Mouse (Mus musculus) kidney, adult 2 months (tissue): ENCODE results near the gene Liph. TPM values are rescaled to one million over a fixed set of nuclear protein-coding genes. Genes with fewer than 3 reads are reported as not detected.
"Not testable (repeated sequence)": the region's sequence is repeated elsewhere in the genome, so short reads cannot be mapped to it uniquely, and the experiment has no call there.

Source experiments
- DNase-seq: peaks from one replicate; pipeline ENCODE4 v3.0.0; 2021
- H3K27ac ChIP-seq: fragments of 200-500 bp; 2 replicates; pipeline ENCODE4 v1.5.1; 2012; ENCODE audit warnings: low read depth, low read length, control low read depth, inconsistent platforms; ENCODE audit not compliant: insufficient read depth
- H3K27me3 ChIP-seq: fragments of 200-500 bp; replicated peaks from 2 replicates; pipeline ENCODE4 v1.6.1; 2012; ENCODE audit warnings: mild to moderate bottlenecking, moderate library complexity, low read length, inconsistent platforms; ENCODE audit not compliant: control insufficient read depth, insufficient read depth
- H3K36me3 ChIP-seq: fragments of 200-500 bp; 2 replicates; pipeline ENCODE4 v1.6.1; 2012; ENCODE audit warnings: mild to moderate bottlenecking, moderate library complexity, low read length, inconsistent platforms; ENCODE audit not compliant: control insufficient read depth, insufficient read depth
- H3K4me1 ChIP-seq: fragments of 200-500 bp; 2 replicates; pipeline ENCODE4 v1.6.1; 2011; ENCODE audit warnings: low read length; ENCODE audit not compliant: control insufficient read depth, insufficient read depth
- H3K4me3 ChIP-seq: fragments of 200-500 bp; 2 replicates; pipeline ENCODE4 v1.5.1; 2011; ENCODE audit warnings: mild to moderate bottlenecking, low read depth, low read length, control low read depth; ENCODE audit not compliant: insufficient read depth
- CTCF ChIP-seq: fragments of 200-500 bp; conservative IDR thresholded peaks from 2 replicates; pipeline ENCODE4 v1.5.1; 2011; ENCODE audit warnings: low read depth, mild to moderate bottlenecking, control low read depth, low read length, moderate library complexity, mixed read lengths; ENCODE audit not compliant: insufficient read depth, insufficient read length
- POLR2A ChIP-seq: fragments of 200-500 bp; IDR thresholded peaks from one replicate; pipeline ENCODE4 v1.6.1; 2011; ENCODE audit warnings: low read depth, low read length, control low read depth
- WGBS: fragments of 180-500 bp; shearing (Covaris S2); methylation state at CpG from one replicate; pipeline ENCODE4 v1.1.7; 2018; 5-methylcytosine and 5-hydroxymethylcytosine counted together
- polyA plus RNA-seq: library from polyadenylated mRNA; depleted of rRNA; stranded (reverse); fragments of >200 nt; gene quantifications from 2 replicates; pipeline ENCODE4 v1.2.3, GENCODE M21; 2012

Liph gene
- polyA plus RNA-seq, 1 experiment: 0.45 TPM

GRCm38 (mm10) chr16:21996881-21997641 is 1.6 kb upstream of the Liph start:
- DNase-seq: no peak
- H3K4me1 ChIP-seq: 0 out of 2 replicates have a peak, but pooled peaks cover 4% of the 10 kb centered on the region
- no peak overlapping the region for H3K27ac ChIP-seq
- TF ChIP-seq CTCF (no peak), POLR2A (no peak)
- H3K36me3 ChIP-seq: no peaks in the 10 kb centered on the region
- no peaks in the 10 kb centered on the region for H3K27me3 ChIP-seq
- 67% methylated on average over 5 of the region's 5 CpGs for WGBS
- no peak overlapping the region for H3K4me3 ChIP-seq

GRCm38 (mm10) chr16:21996402-21996801 is 939 bp upstream of the Liph start:
- H3K4me3 ChIP-seq: no peak overlapping the region
- WGBS: 53% methylated on average over 4 of the region's 4 CpGs
- TF ChIP-seq CTCF (no peak), POLR2A (no peak)
- no peak for DNase-seq
- no peak overlapping the region for H3K27ac ChIP-seq
- H3K36me3 ChIP-seq: no peaks in the 10 kb centered on the region
- H3K4me1 ChIP-seq: 0 out of 2 replicates have a peak, but pooled peaks cover 4% of the 10 kb centered on the region
- H3K27me3 ChIP-seq: no peaks in the 10 kb centered on the region

GRCm38 (mm10) chr16:21991774-21992173 is 3.7 kb downstream of the Liph start:
- TF ChIP-seq POLR2A (no peak), CTCF (no peak)
- 85% methylated on average over 2 of the region's 2 CpGs for WGBS
- Histone ChIP-seq H3K4me1 (0 out of 2 replicates have a peak, but pooled peaks cover 4% of the 10 kb centered on the region), H3K27ac (no peak overlapping the region), H3K27me3 (no peaks in the 10 kb centered on the region), H3K36me3 (no peaks in the 10 kb centered on the region), H3K4me3 (no peak overlapping the region)
- no peak for DNase-seq

- H3K27me3 ChIP-seq, H3K27ac ChIP-seq, H3K4me1 ChIP-seq, H3K36me3 ChIP-seq, DNase-seq, H3K4me3 ChIP-seq: not testable (repeated sequence)
Observed at GRCm38 (mm10) chr16:21990893-21991292, 4.6 kb downstream of the Liph start.

GRCm38 (mm10) chr16:21987956-21988355 is 7.5 kb downstream of the Liph start:
- TF ChIP-seq CTCF (no peak), POLR2A (no peak)
- H3K27me3 ChIP-seq: no peaks in the 10 kb centered on the region
- WGBS: 58% methylated on average over 5 of the region's 5 CpGs
- no peak overlapping the region for H3K4me3 ChIP-seq
- no peaks in the 10 kb centered on the region for H3K36me3 ChIP-seq
- no peak overlapping the region for H3K27ac ChIP-seq
- no peaks in the 10 kb centered on the region for H3K4me1 ChIP-seq
- DNase-seq: no peak

GRCm38 (mm10) chr16:21986191-21986590 is 9.3 kb downstream of the Liph start:
- Histone ChIP-seq H3K27ac (no peak overlapping the region), H3K4me1 (no peaks in the 10 kb centered on the region), H3K36me3 (no peaks in the 10 kb centered on the region), H3K27me3 (no peaks in the 10 kb centered on the region), H3K4me3 (no peak overlapping the region)
- 33% methylated on average over 3 of the region's 3 CpGs for WGBS
- no peak for TF ChIP-seq CTCF
- no peak for TF ChIP-seq POLR2A
- DNase-seq: no peak

- TF ChIP-seq POLR2A (no peak), CTCF (no peak)
- Histone ChIP-seq H3K4me1 (no peaks in the 10 kb centered on the region), H3K4me3 (no peak overlapping the region), H3K36me3 (no peaks in the 10 kb centered on the region), H3K27ac (no peak overlapping the region), H3K27me3 (no peaks in the 10 kb centered on the region)
- DNase-seq: no peak
- WGBS: 82% methylated on average over 12 of the region's 12 CpGs
Observed at GRCm38 (mm10) chr16:21984091-21984490, 11.4 kb downstream of the Liph start.
